9 mouse cellular contexts compared by ENCODE assay signal in genomic region chr7:3262789-3263188, GRCm38 (mm10). TPM values are rescaled to one million over a fixed set of nuclear protein-coding genes. Genes with fewer than 3 reads are reported as not detected.
A peak's percentile ranks its signal among the peaks of the same experiment; 100 is the strongest.
DNase-seq lines count a peak whose midpoint lies in the region; ATAC-seq and TF ChIP-seq lines count a peak whose summit lies in the region.
"Had no signal": no experiment of that assay in that cellular context is flagged by ENCODE, and none has a peak within 500 bp of the region (broad histone marks: within the 10 kb centered on the region; RNA-seq: fewer than 3 reads in every experiment).

No protein-coding gene starts in this region.

- TF ChIP-seq CTCF in lung, embryonic 14.5 days (IDR thresholded peaks at IDR 0.05; ENCODE audit: low read depth): peak; percentile 63

- H3K36me3 ChIP-seq in lung, embryonic 14.5 days (ENCODE audit: insufficient read depth): no peaks in the 10 kb centered on the region
- H3K36me3 ChIP-seq: limb, embryonic 13.5 days had no signal

- no peak for ATAC-seq in lung, embryonic 14.5 days (ENCODE audit: insufficient read depth)

- H3K4me1 ChIP-seq in lung, embryonic 14.5 days (ENCODE audit: insufficient read depth): no peaks in the 10 kb centered on the region

- WGBS in lung, embryonic 14.5 days: 33% methylated on average over 2 of the region's 2 CpGs

- no peaks in the 10 kb centered on the region for H3K9me3 ChIP-seq in lung, embryonic 14.5 days (ENCODE audit: low read depth, low read length)
- H3K9me3 ChIP-seq: limb, embryonic 13.5 days had no signal

- H3K27me3 ChIP-seq in lung, embryonic 14.5 days (ENCODE audit: insufficient read depth, low read length): peaks cover 12% of the 10 kb centered on the region

- no peak overlapping the region for H3K27ac ChIP-seq in lung, embryonic 14.5 days (ENCODE audit: low read depth)
- H3K27ac ChIP-seq: limb, embryonic 13.5 days had no signal

- peak; percentile 32 for DNase-seq in gastrocnemius, adult 18-20 months (ENCODE audit: low spot score)
- DNase-seq in gastrocnemius, adult 8-10 months (ENCODE audit: low spot score in 2 of 2): no peak
- DNase-seq in right cerebral cortex, postnatal 4 days: peak; percentile 33
- DNase-seq in right cerebral cortex, postnatal 10 days (ENCODE audit: low spot score in 2 of 2): no peak
- peak; percentile 27 for DNase-seq in c-Kit-positive CD71-positive TER-119-negative erythroid progenitor cells, embryonic 14.5 days (ENCODE audit: low read depth)
- DNase-seq in lung, embryonic 14.5 days: peak; percentile 66
- DNase-seq in yolk sac, embryonic 10.5 days (ENCODE audit: low spot score): no peak
- no peak for DNase-seq in neural tube, embryonic 10.5 days (ENCODE audit: extremely low spot score, low spot score)

- H3K4me2 ChIP-seq in lung, embryonic 14.5 days: no peak overlapping the region
- H3K4me2 ChIP-seq: limb, embryonic 13.5 days had no signal

- H3K4me3 ChIP-seq in lung, embryonic 14.5 days (ENCODE audit: low read depth, low read length): no peak overlapping the region
- H3K4me3 ChIP-seq: limb, embryonic 13.5 days had no signal

- no peak overlapping the region for H3K9ac ChIP-seq in lung, embryonic 14.5 days
- H3K9ac ChIP-seq: limb, embryonic 13.5 days had no signal

RNA-seq across cellular contexts. Expression of gene Nlrp12, which starts 13.2 kb away (rescaled TPM):
- total RNA-seq in gastrocnemius, adult 18-20 months (2021): not detected
- total RNA-seq in gastrocnemius, adult 8-10 months (2022): not detected
- polyA plus RNA-seq in lung, embryonic 14.5 days (2014; fragmentation: Nextera tagmentation; extraction: Ambion mirVana): not detected in 2 replicates
- polyA plus RNA-seq: limb, embryonic 13.5 days had no signal

RNA-seq across cellular contexts. Expression of gene Myadm, which starts 26.1 kb away (rescaled TPM):
- total RNA-seq in gastrocnemius, adult 18-20 months (2021): 10 to 100 TPM; 21.1 to 38.5 TPM
- total RNA-seq in gastrocnemius, adult 8-10 months (2022): 10 to 100 TPM; 11.7 to 19.2 (median 14.7) TPM
- polyA plus RNA-seq in lung, embryonic 14.5 days (2014; fragmentation: Nextera tagmentation; extraction: Ambion mirVana): 138 and 147 TPM in 2 replicates

RNA-seq across cellular contexts. Expression of gene Prkcg, which starts 26.2 kb away (rescaled TPM):
- total RNA-seq in gastrocnemius, adult 18-20 months (2021): under 1 TPM; 0.30 to 0.76 TPM
- total RNA-seq in gastrocnemius, adult 8-10 months (2022): under 1 TPM; 0.29 to 0.94 (median 0.67) TPM
- 0.14 and 0.25 TPM in 2 replicates for polyA plus RNA-seq in lung, embryonic 14.5 days (2014; fragmentation: Nextera tagmentation; extraction: Ambion mirVana)

Comparison
In these comparisons a context has a peak if more than half of its experiments do, and no peak if none do; other contexts are left out.
1. DNase-seq: peak in gastrocnemius, adult 18-20 months (single experiment), right cerebral cortex, postnatal 4 days (single experiment), c-Kit-positive CD71-positive TER-119-negative erythroid progenitor cells, embryonic 14.5 days (single experiment) and lung, embryonic 14.5 days (single experiment); none in gastrocnemius, adult 8-10 months (0 of 2), right cerebral cortex, postnatal 10 days (0 of 2), yolk sac, embryonic 10.5 days (single experiment) and neural tube, embryonic 10.5 days (single experiment).